Mouse (Mus musculus): Measurements from ENCODE around the gene Adarb1. TPM values are rescaled to one million over a fixed set of nuclear protein-coding genes. Genes with fewer than 3 reads are reported as not detected.

The Adarb1 gene
- polyA plus RNA-seq, 1 experiment from 2014 or later, result 12.4 TPM

DNA sequence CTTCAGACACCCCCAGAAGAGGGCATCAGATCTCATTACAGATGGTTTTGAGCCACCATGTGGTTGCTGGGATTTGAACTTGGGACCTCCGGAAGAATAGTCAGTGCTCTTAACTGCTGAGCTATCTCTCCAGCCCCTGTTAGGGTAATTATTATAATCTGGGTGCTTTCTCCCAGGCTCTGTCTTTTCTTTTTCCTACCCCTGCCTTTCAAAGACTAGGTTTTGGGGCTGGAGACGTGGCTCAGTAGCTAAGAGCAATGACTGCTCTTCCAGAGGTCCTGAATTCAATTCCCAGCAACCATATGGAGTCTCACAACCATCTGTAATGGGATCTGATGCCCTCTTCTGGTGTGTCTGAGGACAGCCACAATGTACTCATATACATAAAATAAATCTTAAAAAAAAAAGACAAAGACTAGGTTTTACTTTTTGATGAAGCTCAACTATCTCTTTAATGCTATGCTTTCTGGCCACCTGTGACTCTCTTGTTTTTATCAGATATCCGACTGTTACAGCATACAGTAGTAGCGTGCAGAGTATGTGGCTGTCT lies 160.0 kb downstream of the Adarb1 start:
- DNase-seq (ENCODE audit: low read depth, low spot score) (no peak), ATAC-seq (no peak)
- TF ChIP-seq CTCF (IDR thresholded peaks at IDR 0.05), result no peak
- no peaks in the 10 kb centered on the region for H3K27me3 ChIP-seq
- CTCF ChIA-PET, result interaction anchor here (0.6 to 3.7 kb wide), 7 partner anchors 54 to 176 kb away, joined by 3 to 23 read pairs (median 3); no protein-coding TSS in a partner anchor
- in situ Hi-C loops (cut with MboI; ENCODE audit: low pct_unique_long_range_greater_than_20kb), result loop anchor here (10.0 kb wide), 1 partner anchor 423 kb away; no protein-coding TSS in a partner anchor
- POLR2A ChIA-PET, result interaction anchor here (0.6 to 0.8 kb wide), 3 partner anchors 100 to 286 kb away, joined by 3 to 9 read pairs (median 6); no protein-coding TSS in a partner anchor

DNA sequence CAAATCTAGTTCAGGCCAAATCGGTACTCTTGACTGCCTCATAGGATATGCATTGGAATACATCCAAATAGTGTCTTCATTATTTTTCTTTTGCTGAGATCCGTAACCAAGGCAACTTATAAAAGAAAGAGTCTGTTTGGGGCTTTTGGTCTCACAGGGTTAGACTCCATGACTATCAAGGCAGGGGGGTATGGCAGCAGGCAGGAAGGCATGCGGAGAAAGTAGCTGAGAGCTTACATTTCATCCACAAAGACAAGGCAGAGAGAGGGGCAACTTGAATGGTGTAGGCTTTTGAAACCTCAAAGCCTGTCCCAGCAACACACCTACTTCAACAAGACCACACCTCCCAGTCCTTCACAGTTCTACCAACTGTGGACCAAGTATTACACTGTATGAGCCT lies 162.4 kb downstream of the Adarb1 start:
- ChIA-PET POLR2A (interaction anchor here (4.9 kb wide), 1 partner anchor 125 kb away, joined by 15 read pairs; no protein-coding TSS in a partner anchor), CTCF (no interaction called here)
- in situ Hi-C loops (cut with MboI; ENCODE audit: low pct_unique_long_range_greater_than_20kb), result loop anchor here (10.0 kb wide), 1 partner anchor 421 kb away; no protein-coding TSS in a partner anchor
- peak; percentile 59 for DNase-seq (ENCODE audit: low read depth, low spot score)
- no peak for ATAC-seq
- TF ChIP-seq CTCF (IDR thresholded peaks at IDR 0.05), result no peak
- no peaks in the 10 kb centered on the region for H3K27me3 ChIP-seq

DNA sequence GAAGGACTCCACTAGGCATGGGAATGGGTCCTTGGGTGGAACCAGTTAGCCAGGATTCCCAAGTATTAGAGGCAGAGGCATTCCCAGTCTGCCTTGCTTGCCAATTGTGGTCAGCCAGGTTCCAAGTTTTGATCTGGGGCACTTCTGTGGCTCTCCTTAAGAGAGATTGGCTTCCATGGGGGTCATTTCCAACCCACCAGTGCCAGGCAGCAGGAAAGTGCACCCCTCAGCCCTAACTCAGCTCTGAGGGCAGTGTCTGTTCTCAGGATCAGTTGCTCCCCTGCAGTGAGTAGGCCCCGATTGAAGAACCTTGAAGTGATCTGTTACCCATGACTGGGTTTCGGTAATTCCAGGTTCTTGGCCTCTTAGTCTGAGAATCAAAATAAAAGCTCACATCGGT lies 162.8 kb downstream of the Adarb1 start:
- CTCF ChIA-PET, result interaction anchor here (1.0 to 1.2 kb wide), 3 partner anchors 62 to 124 kb away, joined by 3 to 4 read pairs (median 3); no protein-coding TSS in a partner anchor
- in situ Hi-C loops (cut with MboI; ENCODE audit: low pct_unique_long_range_greater_than_20kb), result loop anchor here (10.0 kb wide), 1 partner anchor 420 kb away; no protein-coding TSS in a partner anchor
- POLR2A ChIA-PET, result interaction anchor here (0.9 to 4.9 kb wide), 2 partner anchors 113 to 124 kb away, joined by 3 to 15 read pairs; no protein-coding TSS in a partner anchor
- ATAC-seq, result no peak
- peak; percentile 63 for DNase-seq (ENCODE audit: low read depth, low spot score)
- TF ChIP-seq CTCF (IDR thresholded peaks at IDR 0.05), result no peak
- H3K27me3 ChIP-seq, result no peaks in the 10 kb centered on the region

DNA sequence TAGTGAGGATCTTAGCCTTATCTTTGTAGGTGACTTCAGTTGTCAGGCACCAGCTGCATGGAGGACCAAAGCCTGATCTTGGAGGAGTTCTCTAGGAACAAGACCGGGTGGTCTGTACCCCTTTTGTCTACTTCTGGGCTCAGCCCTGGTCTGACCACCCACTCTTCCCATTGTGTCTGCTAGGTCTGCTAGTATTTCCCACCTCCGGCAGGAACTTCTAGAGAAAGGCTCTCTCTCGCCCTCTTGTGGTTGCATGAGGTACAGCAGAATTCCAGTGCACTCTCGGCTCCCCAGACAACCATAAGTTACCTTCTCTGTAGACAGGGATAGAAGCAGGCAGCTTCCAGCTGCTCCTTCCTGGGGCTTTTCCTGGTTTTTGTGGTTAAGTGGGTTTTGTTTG lies 165.3 kb downstream of the Adarb1 start:
- no peak for ATAC-seq
- CTCF ChIA-PET, result interaction anchor here (1.5 to 3.2 kb wide), 7 partner anchors 40 to 125 kb away, joined by 4 to 38 read pairs (median 5); no protein-coding TSS in a partner anchor
- no peak for TF ChIP-seq CTCF (IDR thresholded peaks at IDR 0.05)

DNA sequence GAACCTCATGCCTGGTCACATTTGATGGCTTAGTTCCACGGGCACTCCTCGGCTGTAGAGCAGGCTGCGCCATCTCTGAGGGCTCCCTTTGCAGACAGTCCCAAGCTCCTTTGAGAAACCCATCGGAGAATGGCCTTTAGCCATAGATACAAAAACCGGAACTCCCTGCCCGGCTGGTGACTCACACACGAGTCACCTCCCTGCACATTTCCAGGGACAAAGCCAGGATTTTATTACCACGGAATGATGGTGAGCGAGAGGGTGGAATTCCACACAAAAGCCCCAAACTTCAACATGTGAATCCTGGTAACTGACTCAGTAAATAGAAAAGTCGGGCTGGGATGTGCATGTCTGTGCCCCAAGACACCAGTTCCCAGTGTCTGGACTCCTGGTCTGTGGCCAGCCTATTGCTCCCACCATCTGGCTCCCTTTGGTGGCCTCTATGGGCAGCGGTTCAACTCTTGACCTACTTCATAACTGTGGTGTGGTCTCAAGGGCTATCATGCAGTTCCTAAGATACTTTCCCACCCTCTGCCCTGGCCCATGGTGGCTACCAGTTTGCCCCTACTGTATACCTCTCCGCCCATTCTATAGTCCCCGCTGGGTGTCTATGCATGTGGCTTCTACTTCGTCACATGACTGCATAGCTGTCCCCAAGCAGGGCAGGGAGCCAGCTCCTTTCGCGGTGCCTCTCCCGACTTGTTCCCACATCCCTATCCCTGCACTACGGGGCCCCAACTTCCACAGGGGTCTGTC lies 166.1 kb downstream of the Adarb1 start:
- no peak for TF ChIP-seq CTCF (IDR thresholded peaks at IDR 0.05)
- POLR2A ChIA-PET, result interaction anchor here (1.2 to 4.9 kb wide), 3 partner anchors 85 to 121 kb away, joined by 3 to 15 read pairs (median 5); partner anchors contain the start of gene Col18a1
- H3K27me3 ChIP-seq, result no peaks in the 10 kb centered on the region
- in situ Hi-C loops (cut with MboI; ENCODE audit: low pct_unique_long_range_greater_than_20kb), result loop anchor here (5.0 to 10.0 kb wide), 4 partner anchors 85 to 417 kb away; partner anchors contain the start of gene Col18a1
- peak; percentile 55 for ATAC-seq
- CTCF ChIA-PET, result interaction anchor here (1.5 to 3.2 kb wide), 11 partner anchors 19 to 128 kb away, joined by 3 to 38 read pairs (median 5); no protein-coding TSS in a partner anchor
- DNase-seq (ENCODE audit: low read depth, low spot score), result peak; percentile 88

More for the DNA sequence above, 165.3 kb downstream of the Adarb1 start:
- in situ Hi-C loops (cut with MboI; ENCODE audit: low pct_unique_long_range_greater_than_20kb), result loop anchor here (5.0 to 10.0 kb wide), 4 partner anchors 85 to 418 kb away; partner anchors contain the start of gene Col18a1
- H3K27me3 ChIP-seq, result no peaks in the 10 kb centered on the region
- DNase-seq (ENCODE audit: low read depth, low spot score), result peak; percentile 64
- POLR2A ChIA-PET, result interaction anchor here (0.6 to 4.9 kb wide), 3 partner anchors 86 to 500 kb away, joined by 5 to 15 read pairs (median 10); partner anchors contain the start of gene Col18a1

DNA sequence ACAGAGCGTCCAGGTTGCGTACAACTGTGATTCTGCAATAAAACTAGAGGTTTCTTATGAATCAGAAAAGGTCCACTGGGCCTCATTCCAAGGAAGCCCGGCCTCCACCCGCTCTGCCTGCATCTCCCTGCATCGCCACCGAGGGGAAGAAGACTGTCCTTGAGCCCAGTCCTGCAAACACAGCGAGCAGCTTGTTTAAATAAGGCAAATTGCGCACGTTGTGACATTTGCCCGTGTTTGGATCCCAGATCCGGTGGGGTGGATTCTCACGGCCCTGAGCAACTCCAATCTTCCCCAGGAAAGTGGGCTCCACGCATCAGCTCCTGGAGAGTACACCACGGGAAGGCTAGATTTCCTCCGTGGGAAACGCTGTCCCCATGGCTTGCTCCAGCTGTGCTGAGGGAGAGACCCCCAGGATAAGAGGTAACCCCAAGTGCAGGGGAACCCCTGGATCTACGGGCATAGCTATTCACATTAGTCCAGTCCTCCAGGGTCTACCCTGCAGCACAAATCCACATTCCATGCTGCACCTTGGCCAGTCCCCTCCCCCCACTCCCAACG lies 166.8 kb downstream of the Adarb1 start:
- H3K27me3 ChIP-seq, result no peaks in the 10 kb centered on the region
- DNase-seq (ENCODE audit: low read depth, low spot score) (no peak), ATAC-seq (no peak)
- in situ Hi-C loops (cut with MboI; ENCODE audit: low pct_unique_long_range_greater_than_20kb), result loop anchor here (5.0 to 10.0 kb wide), 4 partner anchors 84 to 417 kb away; partner anchors contain the start of gene Col18a1
- CTCF ChIA-PET, result interaction anchor here (1.5 to 3.2 kb wide), 8 partner anchors 18 to 128 kb away, joined by 3 to 38 read pairs (median 5); no protein-coding TSS in a partner anchor
- POLR2A ChIA-PET, result interaction anchor here (1.2 to 4.9 kb wide), 3 partner anchors 85 to 120 kb away, joined by 3 to 15 read pairs (median 5); partner anchors contain the start of gene Col18a1
- no peak for TF ChIP-seq CTCF (IDR thresholded peaks at IDR 0.05)

DNA sequence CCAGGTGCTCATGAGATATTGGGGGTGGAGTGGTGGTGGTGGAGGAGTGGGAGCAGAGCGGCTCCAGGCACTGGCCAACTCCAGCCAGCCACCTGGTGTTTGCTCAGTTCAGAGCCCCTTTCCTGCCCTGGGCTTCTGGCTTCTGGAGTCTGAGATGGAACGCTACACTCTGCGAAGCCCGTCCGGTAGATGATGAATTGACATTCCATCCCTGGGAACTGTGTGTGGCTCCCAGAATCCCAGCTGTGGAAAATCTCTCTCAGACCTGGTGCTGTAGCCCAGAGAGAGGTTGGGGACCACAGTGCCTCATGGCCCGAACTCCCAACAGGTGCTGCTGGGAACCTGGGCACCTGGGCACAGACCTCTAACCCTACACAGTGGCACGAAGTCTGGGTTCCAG lies 170.4 kb downstream of the Adarb1 start:
- DNase-seq (ENCODE audit: low read depth, low spot score) (no peak), ATAC-seq (no peak)
- H3K27me3 ChIP-seq, result no peaks in the 10 kb centered on the region
- POLR2A ChIA-PET, result no interaction called here
- CTCF ChIA-PET, result interaction anchor here (2.5 kb wide), 1 partner anchor 117 kb away, joined by 8 read pairs; no protein-coding TSS in a partner anchor
- in situ Hi-C loops (cut with MboI; ENCODE audit: low pct_unique_long_range_greater_than_20kb), result no loop called here
- no peak for TF ChIP-seq CTCF (IDR thresholded peaks at IDR 0.05)

DNA sequence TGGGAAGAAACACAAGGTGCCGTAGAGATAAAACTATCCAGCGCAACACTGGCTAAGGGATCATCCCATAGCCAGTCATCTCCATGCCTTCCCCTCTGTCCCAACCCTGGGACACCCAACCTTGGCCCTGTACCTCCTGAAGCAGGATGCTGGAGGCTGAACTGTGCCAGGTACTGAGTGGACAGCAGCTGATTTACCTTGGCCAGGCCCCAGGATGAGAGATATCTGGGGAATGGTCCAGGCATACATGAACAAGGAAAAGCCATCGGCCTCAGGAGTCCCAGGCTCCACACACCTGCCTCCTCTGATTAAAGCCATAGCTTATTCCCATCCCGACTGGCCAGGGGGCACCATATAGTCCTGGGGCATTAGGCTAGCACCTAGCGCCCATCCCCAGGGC lies 171.0 kb downstream of the Adarb1 start:
- POLR2A ChIA-PET, result no interaction called here
- no peak for TF ChIP-seq CTCF (IDR thresholded peaks at IDR 0.05)

DNA sequence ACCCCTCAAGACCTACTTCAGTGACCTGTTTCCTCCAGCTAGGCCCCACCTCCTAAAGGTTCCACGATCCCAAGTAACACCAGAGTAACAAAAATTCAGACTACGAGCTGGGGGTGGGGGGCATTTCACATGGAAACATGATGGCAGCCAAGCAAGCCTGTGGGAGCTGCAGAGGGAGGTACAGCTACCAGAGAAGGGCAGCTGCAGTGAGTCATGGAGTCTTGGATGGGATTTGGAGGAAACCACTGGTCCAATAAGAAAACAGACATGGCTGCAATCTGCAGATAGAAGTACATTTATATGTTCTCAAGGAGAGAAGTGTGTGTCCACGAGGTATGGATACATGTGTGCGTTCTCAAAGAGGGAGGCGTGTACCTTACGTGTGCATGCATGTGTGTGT lies 173.3 kb downstream of the Adarb1 start:
- no peak for DNase-seq (ENCODE audit: low read depth, low spot score)
- no peak for TF ChIP-seq CTCF (IDR thresholded peaks at IDR 0.05)
- POLR2A ChIA-PET, result interaction anchor here (0.5 kb wide), 1 partner anchor 11 kb away, joined by 3 read pairs; no protein-coding TSS in a partner anchor
- no peak for ATAC-seq
- in situ Hi-C loops (cut with MboI; ENCODE audit: low pct_unique_long_range_greater_than_20kb), result no loop called here
- CTCF ChIA-PET, result interaction anchor here (1.5 kb wide), 1 partner anchor 114 kb away, joined by 4 read pairs; no protein-coding TSS in a partner anchor
- no peaks in the 10 kb centered on the region for H3K27me3 ChIP-seq

More for the DNA sequence above, 171.0 kb downstream of the Adarb1 start:
- in situ Hi-C loops (cut with MboI; ENCODE audit: low pct_unique_long_range_greater_than_20kb), result no loop called here
- CTCF ChIA-PET, result interaction anchor here (2.5 kb wide), 1 partner anchor 116 kb away, joined by 8 read pairs; no protein-coding TSS in a partner anchor
- DNase-seq (ENCODE audit: low read depth, low spot score) (no peak), ATAC-seq (no peak)
- no peaks in the 10 kb centered on the region for H3K27me3 ChIP-seq

All from Patski (cell line).